Mouse (Mus musculus): ENCODE data around the gene Acap2.

DNA sequence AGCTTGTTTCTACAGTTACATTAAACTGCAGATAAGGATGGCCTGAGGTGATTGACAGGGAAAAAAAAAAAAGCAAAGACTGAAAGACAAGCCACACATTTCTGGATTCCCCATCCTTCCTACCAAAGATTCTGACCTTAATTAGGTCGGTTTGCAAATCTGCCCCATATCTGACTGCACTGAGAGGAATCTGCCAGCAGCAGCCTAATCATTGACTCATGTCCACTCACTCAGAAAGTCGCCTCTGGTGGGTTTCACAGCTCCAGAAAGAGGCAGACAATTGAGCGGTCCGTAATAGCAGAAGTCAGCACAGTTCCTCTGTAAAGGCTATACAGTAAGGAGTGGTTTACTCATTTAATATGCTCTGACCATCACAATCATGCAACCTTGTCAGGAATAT, 51.2 kb downstream of the Acap2 start:
- TF ChIP-seq CTCF (conservative IDR thresholded peaks at IDR 0.05; ENCODE audit: low read length) (no peak), POU5F1 (IDR thresholded peaks at IDR 0.05; ENCODE audit: borderline replicate concordance, low read length) (no peak)

Measured in E14TG2a.4 (cell line).